Mouse (Mus musculus): Measurements from ENCODE around the gene Adgrg5. TPM values are rescaled to one million over a fixed set of nuclear protein-coding genes. Genes with fewer than 3 reads are reported as not detected.

Gene Adgrg5
- polyA plus RNA-seq, 1 experiment from 2014 or later = 1.5 TPM

DNA sequence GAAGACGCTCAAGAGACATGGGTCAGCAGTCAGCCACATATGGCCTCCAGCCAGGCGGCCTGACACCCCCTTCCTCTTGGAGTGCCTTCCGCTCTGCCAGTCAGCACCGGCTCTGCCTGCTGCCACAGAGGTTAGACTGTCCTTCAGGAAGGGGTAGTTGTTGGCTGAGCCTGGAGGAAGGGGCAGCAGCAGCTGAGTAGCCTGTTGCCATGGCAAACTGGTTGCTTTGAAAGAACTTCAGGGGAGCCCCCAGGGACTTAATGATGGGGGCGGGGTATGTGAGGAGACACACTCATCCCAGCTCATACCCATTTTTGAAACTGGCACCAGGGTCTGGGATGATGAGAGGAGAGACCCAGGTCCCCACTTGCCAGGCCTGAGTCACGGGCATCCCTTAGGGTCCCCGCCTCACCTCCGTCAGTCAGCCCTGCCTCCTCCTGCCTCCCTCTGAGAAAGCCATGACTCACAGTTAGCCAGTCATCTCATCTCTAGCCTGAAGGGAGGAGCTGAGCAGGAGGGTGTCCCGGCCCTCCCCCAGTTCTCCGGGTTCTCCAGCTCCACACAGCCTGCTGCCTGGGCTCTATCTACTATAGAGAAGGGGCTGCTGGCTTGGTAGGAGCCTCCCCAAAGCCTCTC lies 60.5 kb downstream of the Adgrg5 start:
- Histone ChIP-seq H3K9me3 (ENCODE audit: control insufficient read depth) (no peaks in the 10 kb centered on the region), H3K4me1 (replicated peaks; ENCODE audit: control insufficient read depth, insufficient read depth, low read length) (0 out of 2 replicates have a peak, but pooled peaks cover 6% of the 10 kb centered on the region), H3K9ac (ENCODE audit: low read depth, low read length) (peak overlapping the region; percentile 26; the same call in 1 of the 2 replicates), H3K4me3 (ENCODE audit: low read depth, low read length) (no peak overlapping the region), H3K27ac (ENCODE audit: low read depth, low read length) (no peak overlapping the region), H3K27me3 (replicated peaks; ENCODE audit: control insufficient read depth, insufficient read depth, low read length) (no peaks in the 10 kb centered on the region), H3K36me3 (ENCODE audit: control insufficient read depth, insufficient read depth) (no peaks in the 10 kb centered on the region), H3K4me2 (replicated peaks; ENCODE audit: low read depth) (peak overlapping the region; percentile 51)
- WGBS = 46% methylated on average over 10 of the region's 10 CpGs
- peak; percentile 61 for ATAC-seq
- TF ChIP-seq CTCF (IDR thresholded peaks at IDR 0.05; ENCODE audit: low read depth) = no peak

DNA sequence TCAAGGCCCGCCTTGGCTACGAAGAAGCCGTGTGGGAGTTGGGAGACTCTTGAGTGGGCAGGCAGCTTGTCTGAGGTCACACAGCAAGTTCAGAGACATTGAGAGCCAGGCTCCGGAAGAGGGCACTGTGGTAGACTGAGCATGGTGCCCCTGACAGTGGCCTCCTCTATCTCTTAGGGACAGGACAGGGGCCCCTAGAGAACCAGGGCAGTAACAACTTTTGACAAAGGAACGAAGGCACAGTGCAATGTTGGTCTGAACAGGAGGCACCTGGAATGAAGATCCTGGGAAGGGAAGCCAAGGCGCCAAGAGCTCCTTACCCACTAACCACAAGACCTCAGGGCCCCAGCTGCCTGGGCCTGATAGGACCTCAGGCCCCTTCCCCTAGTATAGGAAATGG lies 61.5 kb downstream of the Adgrg5 start:
- ATAC-seq = no peak
- Histone ChIP-seq H3K27me3 (replicated peaks; ENCODE audit: control insufficient read depth, insufficient read depth, low read length) (no peaks in the 10 kb centered on the region), H3K27ac (ENCODE audit: low read depth, low read length) (peak overlapping the region; percentile 60), H3K9me3 (ENCODE audit: control insufficient read depth) (no peaks in the 10 kb centered on the region), H3K4me3 (ENCODE audit: low read depth, low read length) (0 out of 2 replicates have a peak overlapping the region, but pooled peaks have one; percentile 3), H3K9ac (ENCODE audit: low read depth, low read length) (no peak overlapping the region), H3K4me2 (replicated peaks; ENCODE audit: low read depth) (peak overlapping the region; percentile 51), H3K36me3 (ENCODE audit: control insufficient read depth, insufficient read depth) (no peaks in the 10 kb centered on the region), H3K4me1 (replicated peaks; ENCODE audit: control insufficient read depth, insufficient read depth, low read length) (0 out of 2 replicates have a peak, but pooled peaks cover 6% of the 10 kb centered on the region)
- 71% methylated on average over 6 of the region's 6 CpGs for WGBS
- peak; percentile 62 for TF ChIP-seq CTCF (IDR thresholded peaks at IDR 0.05; ENCODE audit: low read depth)

GRCm38 (mm10) chr8:94986676-94987075 lies 63.2 kb downstream of the Adgrg5 start:
- H3K27me3 ChIP-seq (replicated peaks; ENCODE audit: control insufficient read depth, insufficient read depth, low read length) = no peaks in the 10 kb centered on the region
- no peak overlapping the region for H3K4me3 ChIP-seq (ENCODE audit: low read depth, low read length)
- H3K4me1 ChIP-seq (replicated peaks; ENCODE audit: control insufficient read depth, insufficient read depth, low read length) = peaks cover 6% of the 10 kb centered on the region; the same call in 1 of the 2 replicates
- WGBS = 50% methylated on average over 5 of the region's 5 CpGs
- H3K9me3 ChIP-seq (ENCODE audit: control insufficient read depth) = no peaks in the 10 kb centered on the region
- H3K4me2 ChIP-seq (replicated peaks; ENCODE audit: low read depth) = 0 out of 2 replicates have a peak overlapping the region, but pooled peaks have one; percentile 9
- ATAC-seq = no peak; the same call in 1 of the 2 replicates
- no peak overlapping the region for H3K9ac ChIP-seq (ENCODE audit: low read depth, low read length)
- TF ChIP-seq CTCF (IDR thresholded peaks at IDR 0.05; ENCODE audit: low read depth) = no peak
- no peak overlapping the region for H3K27ac ChIP-seq (ENCODE audit: low read depth, low read length)
- H3K36me3 ChIP-seq (ENCODE audit: control insufficient read depth, insufficient read depth) = no peaks in the 10 kb centered on the region

DNA sequence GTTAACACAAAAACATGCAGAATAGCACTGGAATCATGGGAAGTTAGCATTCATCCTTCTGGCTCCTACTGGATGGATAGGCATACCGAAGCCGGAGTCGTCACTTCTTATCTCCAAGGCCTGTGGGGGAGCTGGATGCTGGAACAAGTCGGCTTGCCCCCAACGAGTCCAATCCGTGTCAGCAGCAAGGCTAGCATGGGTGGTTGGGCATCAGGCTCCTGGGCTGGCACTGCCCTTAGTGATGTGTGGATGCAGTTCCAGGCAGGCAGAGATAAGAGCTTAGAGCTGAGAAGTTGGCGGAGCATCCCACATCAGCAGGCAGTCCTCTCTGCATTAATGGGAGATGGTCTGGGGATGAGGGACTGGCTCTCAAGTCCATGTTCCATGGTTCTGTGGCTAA lies 64.1 kb downstream of the Adgrg5 start:
- Histone ChIP-seq H3K4me2 (replicated peaks; ENCODE audit: low read depth) (no peak overlapping the region), H3K4me3 (ENCODE audit: low read depth, low read length) (no peak overlapping the region), H3K4me1 (replicated peaks; ENCODE audit: control insufficient read depth, insufficient read depth, low read length) (peaks cover 13% of the 10 kb centered on the region), H3K9ac (ENCODE audit: low read depth, low read length) (no peak overlapping the region), H3K27me3 (replicated peaks; ENCODE audit: control insufficient read depth, insufficient read depth, low read length) (no peaks in the 10 kb centered on the region), H3K27ac (ENCODE audit: low read depth, low read length) (no peak overlapping the region), H3K9me3 (ENCODE audit: control insufficient read depth) (no peaks in the 10 kb centered on the region), H3K36me3 (ENCODE audit: control insufficient read depth, insufficient read depth) (no peaks in the 10 kb centered on the region)
- no peak for ATAC-seq
- WGBS = 80% methylated on average over 7 of the region's 7 CpGs
- no peak for TF ChIP-seq CTCF (IDR thresholded peaks at IDR 0.05; ENCODE audit: low read depth)

- WGBS = 83% methylated on average over 6 of the region's 6 CpGs
- peaks cover 12% of the 10 kb centered on the region for H3K4me1 ChIP-seq (replicated peaks; ENCODE audit: control insufficient read depth, insufficient read depth, low read length)
- H3K9me3 ChIP-seq (ENCODE audit: control insufficient read depth) = no peaks in the 10 kb centered on the region
- ATAC-seq = no peak
- no peak overlapping the region for H3K9ac ChIP-seq (ENCODE audit: low read depth, low read length)
- H3K36me3 ChIP-seq (ENCODE audit: control insufficient read depth, insufficient read depth) = no peaks in the 10 kb centered on the region
- H3K27me3 ChIP-seq (replicated peaks; ENCODE audit: control insufficient read depth, insufficient read depth, low read length) = no peaks in the 10 kb centered on the region
- H3K27ac ChIP-seq (ENCODE audit: low read depth, low read length) = no peak overlapping the region; the same call in 1 of the 2 replicates
- no peak overlapping the region for H3K4me2 ChIP-seq (replicated peaks; ENCODE audit: low read depth)
- H3K4me3 ChIP-seq (ENCODE audit: low read depth, low read length) = no peak overlapping the region
- TF ChIP-seq CTCF (IDR thresholded peaks at IDR 0.05; ENCODE audit: low read depth) = no peak
These were observed 65.1 kb downstream of the Adgrg5 start for GRCm38 (mm10) chr8:94988619-94989018.

- Histone ChIP-seq H3K27me3 (replicated peaks; ENCODE audit: control insufficient read depth, insufficient read depth, low read length) (no peaks in the 10 kb centered on the region), H3K36me3 (ENCODE audit: control insufficient read depth, insufficient read depth) (no peaks in the 10 kb centered on the region), H3K9me3 (ENCODE audit: control insufficient read depth) (no peaks in the 10 kb centered on the region), H3K4me3 (ENCODE audit: low read depth, low read length) (no peak overlapping the region), H3K4me1 (replicated peaks; ENCODE audit: control insufficient read depth, insufficient read depth, low read length) (peaks cover 8% of the 10 kb centered on the region), H3K4me2 (replicated peaks; ENCODE audit: low read depth) (no peak overlapping the region), H3K27ac (ENCODE audit: low read depth, low read length) (no peak overlapping the region), H3K9ac (ENCODE audit: low read depth, low read length) (no peak overlapping the region)
- WGBS = 88% methylated on average over 4 of the region's 4 CpGs
- no peak for TF ChIP-seq CTCF (IDR thresholded peaks at IDR 0.05; ENCODE audit: low read depth)
- no peak for ATAC-seq
These were observed 66.2 kb downstream of the Adgrg5 start for GRCm38 (mm10) chr8:94989711-94990110.
